8 mouse cellular contexts compared by ENCODE assay signal in genomic region chr8:84601221-84601751, GRCm38 (mm10).
DNase-seq lines count a peak whose midpoint lies in the region.

No protein-coding gene starts in this region.

- peaks cover 77% of the 10 kb centered on the region for H3K27me3 ChIP-seq in heart, embryonic 10.5 days (ENCODE audit: insufficient read depth, poor library complexity, severe bottlenecking)
- H3K27me3 ChIP-seq in hindbrain, embryonic 10.5 days (ENCODE audit: insufficient read depth, poor library complexity, severe bottlenecking), result peaks cover 64% of the 10 kb centered on the region
- peaks cover 57% of the 10 kb centered on the region for H3K27me3 ChIP-seq in midbrain, embryonic 10.5 days (ENCODE audit: low read depth, poor library complexity, severe bottlenecking)

- peaks cover 28% of the 10 kb centered on the region for H3K4me1 ChIP-seq in heart, embryonic 10.5 days
- H3K4me1 ChIP-seq in hindbrain, embryonic 10.5 days (replicated peaks), result peaks cover 34% of the 10 kb centered on the region
- H3K4me1 ChIP-seq in midbrain, embryonic 10.5 days, result peaks cover 25% of the 10 kb centered on the region

- 0 out of 2 replicates have a peak, but pooled peaks cover 7% of the 10 kb centered on the region for H3K36me3 ChIP-seq in heart, embryonic 10.5 days
- peaks cover 5% of the 10 kb centered on the region; the same call in 1 of the 2 replicates for H3K36me3 ChIP-seq in hindbrain, embryonic 10.5 days
- H3K36me3 ChIP-seq in midbrain, embryonic 10.5 days, result 0 out of 2 replicates have a peak, but pooled peaks cover 4% of the 10 kb centered on the region

- WGBS in heart, embryonic 10.5 days, result 3% methylated on average over 19 of the region's 19 CpGs
- 4% methylated on average over 19 of the region's 19 CpGs for WGBS in hindbrain, embryonic 10.5 days
- 4% methylated on average over 19 of the region's 19 CpGs for WGBS in midbrain, embryonic 10.5 days

- H3K9me3 ChIP-seq in heart, embryonic 10.5 days, result no peaks in the 10 kb centered on the region
- H3K9me3 ChIP-seq in hindbrain, embryonic 10.5 days, result no peaks in the 10 kb centered on the region
- H3K9me3 ChIP-seq in midbrain, embryonic 10.5 days (replicated peaks), result no peaks in the 10 kb centered on the region

- H3K27ac ChIP-seq in heart, embryonic 10.5 days, result peak overlapping the region; percentile 90
- peak overlapping the region; percentile 88 for H3K27ac ChIP-seq in hindbrain, embryonic 10.5 days
- peak overlapping the region; percentile 88 for H3K27ac ChIP-seq in midbrain, embryonic 10.5 days (replicated peaks)

- intact Hi-C loops in heart, postnatal 25 days (cut with DNase I), result no loop called here
- intact Hi-C loops in left cerebral cortex, postnatal 4 days (cut with DNase I), result no loop called here

- peak overlapping the region; percentile 60 for H3K4me3 ChIP-seq in heart, embryonic 10.5 days
- peak overlapping the region; percentile 51 for H3K4me3 ChIP-seq in hindbrain, embryonic 10.5 days
- H3K4me3 ChIP-seq in midbrain, embryonic 10.5 days, result peak overlapping the region; percentile 55

- no peak for DNase-seq in heart, embryonic 10.5 days (ENCODE audit: low spot score)
- no peak for DNase-seq in heart, postnatal 25 days (ENCODE audit: low spot score)
- peak; percentile 61 for DNase-seq in R1 (ENCODE audit: low read depth, low spot score)
- DNase-seq in hindbrain, embryonic 10.5 days (ENCODE audit: low spot score), result peak; percentile 29
- DNase-seq in midbrain, embryonic 10.5 days (ENCODE audit: low spot score), result no peak
- DNase-seq in B cell, adult 2 months, result no peak
- DNase-seq in left cerebral cortex, postnatal 4 days, result no peak
- no peak for DNase-seq in thymus, postnatal 10 days (ENCODE audit: low spot score in 2 of 2)

Comparison
In these comparisons a context has a peak if more than half of its experiments do, and no peak if none do; other contexts are left out.
1. DNase-seq: peak in R1 (single experiment) and hindbrain, embryonic 10.5 days (single experiment); none in heart, embryonic 10.5 days (single experiment), heart, postnatal 25 days (single experiment), midbrain, embryonic 10.5 days (single experiment), B cell, adult 2 months (0 of 2), left cerebral cortex, postnatal 4 days (single experiment) and thymus, postnatal 10 days (0 of 2).
2. Peak in every context shown above with its lines, with median percentiles within 50 percentile points of each other: H3K27ac ChIP-seq and H3K4me3 ChIP-seq.